Mouse (Mus musculus) midbrain, embryonic 11.5 days (tissue): ENCODE results near the gene Ubqln4. TPM values are rescaled to one million over a fixed set of nuclear protein-coding genes. Genes with fewer than 3 reads are reported as not detected.

Experiments
- ATAC-seq: fragments of 200-750 bp; cut with Nextera tagmentation; 2 replicates; pipeline ENCODE4 v1.8.0; 2017; ENCODE audit warnings: moderate TSS enrichment, moderate library complexity; ENCODE audit not compliant: low FRiP score
- DNase-seq: peaks from one replicate; pipeline ENCODE4 v3.0.0; 2015; ENCODE audit warnings: low spot score; ENCODE audit errors: missing footprints
- H3K27ac ChIP-seq: fragments of 300-500 bp; sonication (generic); 2 replicates; pipeline ENCODE4 v1.5.1; 2014; ENCODE audit warnings: low read depth, low read length
- H3K27me3 ChIP-seq: fragments of 300-500 bp; sonication (generic); 2 replicates; pipeline ENCODE4 v1.6.1; 2014; ENCODE audit warnings: mild to moderate bottlenecking, low read length, moderate library complexity, mixed read lengths; ENCODE audit not compliant: control insufficient read depth, insufficient read depth
- H3K36me3 ChIP-seq: fragments of 300-500 bp; sonication (generic); 2 replicates; pipeline ENCODE4 v1.6.1; 2014; ENCODE audit warnings: mild to moderate bottlenecking, low read length, moderate library complexity, mixed read lengths; ENCODE audit not compliant: control insufficient read depth, insufficient read depth
- H3K4me1 ChIP-seq: fragments of 300-500 bp; sonication (generic); 2 replicates; pipeline ENCODE4 v1.6.1; 2014; ENCODE audit warnings: low read length; ENCODE audit not compliant: control insufficient read depth, insufficient read depth
- H3K4me2 ChIP-seq: fragments of 300-500 bp; sonication (generic); 2 replicates; pipeline ENCODE4 v1.6.1; 2014; ENCODE audit warnings: mild to moderate bottlenecking, moderate library complexity
- H3K4me3 ChIP-seq: fragments of 300-500 bp; sonication (generic); 2 replicates; pipeline ENCODE4 v1.5.1; 2014; ENCODE audit warnings: low read depth, low read length
- H3K9ac ChIP-seq: fragments of 300-500 bp; sonication (generic); 2 replicates; pipeline ENCODE4 v1.6.1; 2014; ENCODE audit warnings: low read length
- H3K9me3 ChIP-seq: fragments of 300-500 bp; sonication (generic); 2 replicates; pipeline ENCODE4 v1.6.1; 2016; ENCODE audit warnings: low read length; ENCODE audit not compliant: control insufficient read depth
- WGBS: fragments of 180-500 bp; shearing (Covaris S2); extraction: QIAGEN DNeasy Blood & Tissue Kit; methylation state at CpG from one replicate; pipeline ENCODE4 v1.1.7; 2014; 5-methylcytosine and 5-hydroxymethylcytosine counted together
- polyA plus RNA-seq: library from polyadenylated mRNA; unstranded; fragments of >200 nt; fragmentation: Nextera tagmentation; extraction: Ambion mirVana; gene quantifications from 2 replicates; pipeline ENCODE4 v1.2.1, GENCODE M21; 2014

Ubqln4 gene
- 72.4 and 73.0 TPM in 2 replicates for polyA plus RNA-seq

GRCm38 (mm10) chr3:88553525-88553879, at the start of gene Ubqln4:
Ubqln4 (plus strand) TSS chr3:88553758.
- Histone ChIP-seq H3K27ac (peak within 1 kb of the TSS; percentile 93), H3K4me1 (peaks cover 13% of the 10 kb centered on the region), H3K9me3 (no peaks in the 10 kb centered on the region), H3K4me2 (peak within 1 kb of the TSS; percentile 66), H3K4me3 (peak within 1 kb of the TSS; percentile 79), H3K36me3 (peaks cover 17% of the 10 kb centered on the region; the same call in 1 of the 2 replicates), H3K9ac (peak within 1 kb of the TSS; percentile 80), H3K27me3 (no peaks in the 10 kb centered on the region)
- under 1% methylated on average over 28 of the region's 37 CpGs for WGBS
- ATAC-seq (peak; percentile 91), DNase-seq (peak; percentile 100)

- H3K27ac ChIP-seq = no peak overlapping the region
- no peaks in the 10 kb centered on the region for H3K9me3 ChIP-seq
- DNase-seq = peak; percentile 85
- peaks cover 22% of the 10 kb centered on the region for H3K27me3 ChIP-seq
- WGBS = 41% methylated on average over 8 of the region's 8 CpGs
- no peak overlapping the region for H3K4me2 ChIP-seq
- H3K36me3 ChIP-seq = no peaks in the 10 kb centered on the region
- H3K4me3 ChIP-seq = no peak overlapping the region
- H3K9ac ChIP-seq = no peak overlapping the region
- H3K4me1 ChIP-seq = peaks cover 11% of the 10 kb centered on the region; the same call in 1 of the 2 replicates
- no peak for ATAC-seq
Observed at GRCm38 (mm10) chr3:88503881-88504746, 49.4 kb upstream of the Ubqln4 start.

GRCm38 (mm10) chr3:88505081-88505480, 48.5 kb upstream of the Ubqln4 start:
- WGBS = 70% methylated on average over 6 of the region's 6 CpGs
- H3K27ac ChIP-seq = no peak overlapping the region
- H3K27me3 ChIP-seq = peaks cover 22% of the 10 kb centered on the region
- no peak overlapping the region for H3K9ac ChIP-seq
- no peaks in the 10 kb centered on the region for H3K36me3 ChIP-seq
- H3K4me3 ChIP-seq = no peak overlapping the region
- no peak for ATAC-seq
- no peak overlapping the region for H3K4me2 ChIP-seq
- DNase-seq = no peak
- peaks cover 16% of the 10 kb centered on the region for H3K4me1 ChIP-seq
- H3K9me3 ChIP-seq = no peaks in the 10 kb centered on the region

GRCm38 (mm10) chr3:88505765-88506164, 47.8 kb upstream of the Ubqln4 start:
- no peak overlapping the region for H3K9ac ChIP-seq
- no peak for DNase-seq
- H3K4me1 ChIP-seq = peaks cover 19% of the 10 kb centered on the region
- 47% methylated on average over 7 of the region's 7 CpGs for WGBS
- peaks cover 22% of the 10 kb centered on the region for H3K27me3 ChIP-seq
- H3K36me3 ChIP-seq = no peaks in the 10 kb centered on the region
- H3K9me3 ChIP-seq = no peaks in the 10 kb centered on the region
- ATAC-seq = no peak
- H3K4me2 ChIP-seq = no peak overlapping the region
- no peak overlapping the region for H3K27ac ChIP-seq
- no peak overlapping the region for H3K4me3 ChIP-seq

- Histone ChIP-seq H3K27me3 (no peaks in the 10 kb centered on the region), H3K9ac (no peak overlapping the region; the same call in 1 of the 2 replicates), H3K4me2 (peak overlapping the region; percentile 48), H3K36me3 (no peaks in the 10 kb centered on the region), H3K4me3 (0 out of 2 replicates have a peak overlapping the region, but pooled peaks have one; percentile 25), H3K4me1 (peaks cover 21% of the 10 kb centered on the region), H3K27ac (peak overlapping the region; percentile 76), H3K9me3 (no peaks in the 10 kb centered on the region)
- peak; percentile 31; the same call in 1 of the 2 replicates for ATAC-seq
- 82% methylated on average over 3 of the region's 3 CpGs for WGBS
- no peak for DNase-seq
Observed at GRCm38 (mm10) chr3:88509250-88509649, 44.3 kb upstream of the Ubqln4 start.

- Histone ChIP-seq H3K9ac (peak within 1 kb of the TSS; percentile 55), H3K4me2 (peak within 1 kb of the TSS; percentile 48), H3K4me1 (peaks cover 21% of the 10 kb centered on the region), H3K27me3 (no peaks in the 10 kb centered on the region), H3K36me3 (no peaks in the 10 kb centered on the region), H3K9me3 (no peaks in the 10 kb centered on the region), H3K27ac (peak within 1 kb of the TSS; percentile 76), H3K4me3 (peak within 1 kb of the TSS; percentile 25)
- peak; percentile 98 for DNase-seq
- ATAC-seq = peak; percentile 96
- WGBS = 1% methylated on average over 31 of the region's 31 CpGs
Observed at GRCm38 (mm10) chr3:88509692-88510420, 43.7 kb upstream of the Ubqln4 start, which contains the start of gene Lmna. Lmna (minus strand) TSS chr3:88509956.

GRCm38 (mm10) chr3:88510421-88511289, 42.9 kb upstream of the Ubqln4 start:
- ATAC-seq (no peak), DNase-seq (peak; percentile 83)
- no peaks in the 10 kb centered on the region for H3K27me3 ChIP-seq
- H3K27ac ChIP-seq = peak overlapping the region; percentile 76; the same call in 1 of the 2 replicates
- 59% methylated on average over 13 of the region's 13 CpGs for WGBS
- H3K9ac ChIP-seq = peak overlapping the region; percentile 55
- peaks cover 21% of the 10 kb centered on the region for H3K4me1 ChIP-seq
- no peaks in the 10 kb centered on the region for H3K36me3 ChIP-seq
- no peaks in the 10 kb centered on the region for H3K9me3 ChIP-seq
- peak overlapping the region; percentile 48 for H3K4me2 ChIP-seq
- peak overlapping the region; percentile 25; the same call in 1 of the 2 replicates for H3K4me3 ChIP-seq

GRCm38 (mm10) chr3:88511559-88511958, 42.0 kb upstream of the Ubqln4 start:
- WGBS = 66% methylated on average over 4 of the region's 4 CpGs
- no peaks in the 10 kb centered on the region for H3K27me3 ChIP-seq
- H3K4me1 ChIP-seq = peaks cover 21% of the 10 kb centered on the region
- H3K27ac ChIP-seq = no peak overlapping the region
- no peaks in the 10 kb centered on the region for H3K36me3 ChIP-seq
- H3K4me3 ChIP-seq = no peak overlapping the region
- ATAC-seq (no peak), DNase-seq (peak; percentile 73)
- no peak overlapping the region for H3K9ac ChIP-seq
- H3K9me3 ChIP-seq = no peaks in the 10 kb centered on the region
- H3K4me2 ChIP-seq = no peak overlapping the region
